Mouse (Mus musculus) layer of hippocampus, postnatal 25 days (tissue): ENCODE data around the gene Ecsit. TPM values are rescaled to one million over a fixed set of nuclear protein-coding genes. Genes with fewer than 3 reads are reported as not detected.

ENCODE experiments used
- DNase-seq, 2 experiments: peaks; one replicate each; pipeline ENCODE4 v3.0.0; 2022; ENCODE audit warnings: mixed read lengths in 2 of 2, low spot score in 1 of 2; ENCODE audit errors: extremely low spot score in 1 of 2
- total RNA-seq, 2 experiments: library from RNA; stranded (reverse); gene quantifications; 2 replicates each; pipeline ENCODE4 v1.2.3; 2021

Ecsit gene
- total RNA-seq, result 10 to 100 TPM; 45.6 to 45.8 TPM

GRCm38 (mm10) chr9:22085022-22085834 is at the start of gene Ecsit:
Ecsit (minus strand) TSS chr9:22085438.
- peak; percentile 76 to 83 for DNase-seq

GRCm38 (mm10) chr9:22134246-22134890 is 49.1 kb upstream of the Ecsit start:
- DNase-seq, result no peak

GRCm38 (mm10) chr9:22132220-22132619 is 47.0 kb upstream of the Ecsit start:
- DNase-seq, result no peak

DNA sequence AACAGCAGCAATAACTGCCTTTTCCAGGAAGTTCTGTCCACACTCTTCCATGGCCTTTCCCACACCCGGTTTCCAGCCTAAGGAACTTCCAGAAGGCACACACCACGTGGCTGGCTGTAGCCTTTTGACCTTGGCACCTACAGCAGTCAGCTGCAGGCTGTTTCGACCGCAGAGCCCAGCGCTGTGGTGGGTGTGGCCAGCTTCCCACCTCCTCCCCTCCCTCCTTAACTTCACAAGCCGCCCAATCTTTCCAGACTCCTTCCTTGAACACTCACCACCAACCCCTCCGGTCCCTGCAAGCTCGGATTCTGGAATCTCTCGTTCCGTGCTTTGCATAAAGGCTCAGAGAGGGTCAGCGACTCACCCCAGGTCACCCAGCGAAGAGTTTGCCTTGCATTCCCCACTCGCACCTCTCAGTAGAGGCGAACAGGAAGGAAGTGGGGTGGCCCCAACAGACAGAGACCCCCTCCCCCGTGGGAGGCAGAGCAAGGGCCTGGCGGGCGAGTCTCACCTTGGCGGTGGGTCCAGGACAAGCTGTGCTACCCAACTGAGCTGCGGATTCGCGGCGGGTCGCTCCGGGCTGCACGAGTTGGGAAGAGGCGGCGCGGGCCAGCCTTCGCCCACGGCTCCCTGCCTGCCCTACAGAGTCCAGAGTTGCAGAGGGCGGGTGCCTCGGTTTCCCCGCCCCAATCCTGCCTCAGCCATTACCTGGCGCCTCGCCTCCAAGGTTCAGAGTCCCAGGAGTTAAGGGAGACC is 46.2 kb upstream of the Ecsit start:
- DNase-seq, result no peak

GRCm38 (mm10) chr9:22125246-22126027 is 40.2 kb upstream of the Ecsit start:
- DNase-seq, result no peak

DNA sequence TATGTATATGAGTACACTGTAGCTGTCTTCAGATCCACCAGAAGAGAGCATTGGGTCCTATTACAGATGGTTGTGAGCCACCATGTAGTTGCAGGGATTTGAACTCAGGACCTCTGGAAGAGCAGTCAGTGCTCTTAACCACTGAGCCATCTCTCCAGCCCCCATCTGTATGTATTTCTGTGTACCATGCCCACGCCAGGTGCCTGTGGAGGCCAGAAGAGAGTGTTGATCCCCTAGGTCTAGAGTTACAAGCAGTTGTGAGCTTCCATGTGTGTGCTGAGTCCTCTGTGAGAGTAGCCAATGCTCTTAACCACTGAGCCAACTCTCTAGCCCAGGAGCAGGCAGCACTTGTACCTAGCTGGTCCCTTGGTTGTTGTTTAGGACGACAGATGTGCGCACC is 38.9 kb upstream of the Ecsit start:
- DNase-seq, result no peak

DNA sequence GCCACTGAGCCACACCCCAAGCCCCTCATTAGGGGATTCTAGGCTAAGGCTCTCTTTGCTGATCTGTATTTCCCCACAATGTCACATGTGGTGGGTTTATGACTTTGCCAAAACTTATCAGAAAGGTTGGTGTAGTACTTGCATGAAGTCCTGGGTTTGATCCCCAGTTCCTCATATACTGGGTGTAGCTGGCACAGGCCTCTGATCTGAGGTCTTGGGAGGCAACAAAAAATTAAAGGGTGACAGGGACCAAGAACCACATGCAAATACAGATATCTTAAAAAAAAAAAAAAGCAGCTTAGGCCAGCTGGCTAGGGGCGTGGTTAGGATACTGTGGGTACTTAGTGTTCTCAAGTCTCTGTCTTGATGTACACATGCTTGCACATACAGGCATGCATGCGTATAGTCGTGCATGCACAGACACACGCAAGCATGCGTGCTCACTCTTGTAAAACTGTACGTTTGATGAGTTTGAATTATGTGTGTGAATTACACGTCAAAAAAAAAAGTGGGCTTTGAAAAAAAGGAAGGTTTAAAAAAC is 37.9 kb upstream of the Ecsit start:
- no peak for DNase-seq

GRCm38 (mm10) chr9:22122005-22122404 is 36.8 kb upstream of the Ecsit start:
- no peak for DNase-seq

DNA sequence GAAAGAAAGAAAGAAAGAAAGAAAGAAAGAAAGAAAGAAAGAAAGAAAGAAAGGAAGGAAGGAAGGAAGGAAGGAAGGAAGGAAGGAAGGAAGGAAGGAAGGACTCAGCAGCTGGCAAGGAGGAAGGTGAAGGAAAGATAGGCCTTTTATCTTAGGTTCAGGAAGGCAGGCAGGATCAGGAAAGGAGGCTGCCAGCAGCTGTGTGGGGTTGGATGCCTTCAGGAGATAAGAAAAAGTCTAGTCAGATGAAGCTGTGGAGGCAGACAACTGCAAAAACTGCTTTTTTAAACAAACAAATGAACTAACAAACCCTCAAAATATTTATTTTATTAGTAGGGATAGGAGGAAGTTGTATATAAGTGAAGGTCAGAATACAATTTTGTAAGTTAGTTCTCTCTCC is 36.3 kb upstream of the Ecsit start:
- no peak for DNase-seq

DNA sequence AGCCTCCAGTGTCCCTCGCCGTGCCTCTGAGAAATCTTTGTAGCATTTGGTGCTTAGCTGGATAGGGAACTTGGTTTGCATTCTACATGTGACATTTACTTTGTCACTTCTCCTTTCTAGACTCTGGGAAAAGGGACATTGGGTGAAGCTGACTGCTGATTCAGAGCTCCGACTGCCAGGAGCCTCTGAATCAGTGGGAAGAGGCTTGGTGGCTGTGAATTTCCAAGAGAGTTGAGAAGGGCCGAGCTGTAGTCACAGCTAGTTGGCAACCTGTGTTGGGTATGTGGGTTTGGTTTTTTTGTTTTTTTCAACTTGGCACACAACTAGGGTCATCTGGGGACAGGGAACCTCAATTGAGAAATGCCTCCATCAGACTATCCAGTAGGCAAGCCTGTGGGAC is 34.3 kb upstream of the Ecsit start:
- no peak for DNase-seq

- peak in 1 of 2 experiments; percentile 53 for DNase-seq
Observed at GRCm38 (mm10) chr9:22117754-22118456, 32.7 kb upstream of the Ecsit start.

DNA sequence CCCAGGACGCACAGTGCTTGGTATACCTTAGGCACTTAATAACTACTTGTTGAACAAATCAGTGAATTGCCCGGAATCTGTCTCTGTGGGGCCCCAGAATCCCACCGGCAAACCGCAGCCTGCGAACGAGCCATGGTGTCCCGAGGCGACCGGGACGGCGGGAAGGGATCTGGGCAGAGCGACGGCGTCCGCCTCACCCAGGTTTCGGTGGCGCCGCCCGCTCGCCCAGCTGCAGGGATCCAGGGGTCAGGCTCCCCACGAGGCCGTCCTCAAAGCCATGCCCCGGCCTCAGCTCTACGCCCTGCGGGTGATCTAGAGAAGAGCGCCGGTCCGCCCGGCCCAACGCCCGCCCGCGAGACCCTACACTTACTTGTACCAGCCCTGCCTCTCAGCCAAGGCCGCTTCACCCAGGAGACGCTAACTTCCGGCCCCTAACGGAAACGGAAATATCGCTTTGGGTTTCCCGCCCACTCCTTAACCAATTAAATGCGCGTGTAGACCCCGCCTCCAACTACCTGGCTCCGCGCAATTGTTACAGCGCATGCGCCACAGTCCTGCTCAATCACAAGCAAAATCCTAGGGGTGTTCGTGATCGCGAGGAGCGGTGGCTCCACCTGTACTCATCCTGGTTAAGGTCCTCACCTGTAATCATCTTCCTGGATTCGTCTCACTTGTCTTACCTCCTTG is 31.6 kb upstream of the Ecsit start, which contains the start of gene Elof1:
Gene Elof1, minus strand, starts transcription at position 433 of the 687 bp plus-strand sequence.
- DNase-seq, result peak; percentile 74 to 87

- no peak for DNase-seq
Observed at GRCm38 (mm10) chr9:22116086-22116485, 30.8 kb upstream of the Ecsit start.

GRCm38 (mm10) chr9:22115635-22116034 is 30.4 kb upstream of the Ecsit start:
- no peak for DNase-seq

DNA sequence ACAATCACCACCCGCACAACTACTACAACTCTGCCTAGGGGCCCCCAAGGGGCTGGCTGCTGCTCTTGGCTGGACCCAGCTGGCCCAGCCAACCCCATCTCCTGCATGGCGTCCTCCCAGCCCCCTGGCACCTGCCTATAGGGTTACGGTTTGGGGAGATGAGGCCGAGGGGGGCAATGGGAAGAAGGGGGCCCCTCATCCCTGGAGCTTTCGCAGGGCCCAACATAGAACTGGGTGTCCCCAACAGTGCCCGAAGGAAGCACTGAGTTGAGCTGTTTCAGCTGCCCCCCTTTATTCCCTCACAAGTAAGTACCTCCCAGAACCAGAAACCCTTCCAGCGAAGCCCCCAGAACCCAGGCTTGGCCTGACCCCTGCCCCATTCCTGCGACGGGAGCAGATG is 23.0 kb upstream of the Ecsit start:
- no peak for DNase-seq

DNA sequence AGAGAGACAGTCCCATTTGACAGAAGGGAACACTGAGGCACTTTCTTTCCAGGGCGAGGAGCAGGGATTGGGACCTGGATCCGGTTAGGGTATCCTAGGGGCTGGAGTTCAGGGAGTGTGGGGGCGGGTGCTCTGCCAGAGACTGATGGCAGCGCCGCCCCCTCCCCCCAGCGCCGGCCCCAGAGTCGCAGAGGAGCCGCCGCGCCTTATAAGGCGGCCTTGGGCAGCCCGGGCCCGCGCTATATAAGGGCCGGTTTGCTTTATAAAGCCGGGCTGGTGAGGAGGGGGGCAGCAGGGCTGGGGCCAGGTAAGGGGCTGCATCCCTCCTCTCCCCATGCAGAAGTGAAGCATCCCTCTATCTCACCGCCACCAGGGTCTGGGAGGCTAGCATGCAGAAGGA is 14.7 kb upstream of the Ecsit start:
- no peak for DNase-seq

DNA sequence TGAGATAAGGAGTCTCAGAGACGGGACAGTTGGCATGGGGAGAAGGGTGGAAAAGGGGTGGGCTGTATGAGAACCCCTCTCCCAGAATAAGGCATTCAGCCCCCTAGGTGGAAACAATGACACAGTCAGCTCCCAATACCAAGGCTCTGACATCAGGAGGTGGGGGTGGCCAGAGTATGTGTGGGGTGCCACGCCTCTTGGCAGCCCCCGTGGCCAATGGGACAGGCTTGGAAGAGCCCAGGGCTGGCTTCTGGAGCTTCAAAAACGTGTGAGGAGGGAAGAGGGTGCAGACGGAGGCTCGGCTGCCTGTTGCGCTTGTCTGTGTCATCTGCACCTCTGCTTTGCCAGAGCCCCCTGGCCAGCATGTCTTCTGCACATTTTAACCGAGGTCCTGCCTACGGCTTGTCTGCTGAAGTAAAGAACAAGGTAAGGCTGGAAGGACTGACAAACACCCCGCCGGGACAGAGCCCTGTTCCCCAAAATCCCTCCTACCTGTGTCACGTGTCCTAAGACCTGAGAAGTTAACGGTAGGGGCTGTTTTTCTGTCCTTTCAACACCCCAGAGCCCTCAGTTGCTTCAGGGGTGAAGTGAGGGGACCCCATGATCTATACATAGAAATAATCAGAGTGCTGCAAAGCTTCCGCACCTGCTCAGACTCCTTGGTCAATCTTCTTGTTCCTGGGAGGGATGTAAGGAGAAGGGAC is 13.9 kb upstream of the Ecsit start, which contains the start of gene Cnn1:
Gene Cnn1, plus strand, starts transcription at position 224 of the 704 bp plus-strand sequence.
- no peak for DNase-seq

DNA sequence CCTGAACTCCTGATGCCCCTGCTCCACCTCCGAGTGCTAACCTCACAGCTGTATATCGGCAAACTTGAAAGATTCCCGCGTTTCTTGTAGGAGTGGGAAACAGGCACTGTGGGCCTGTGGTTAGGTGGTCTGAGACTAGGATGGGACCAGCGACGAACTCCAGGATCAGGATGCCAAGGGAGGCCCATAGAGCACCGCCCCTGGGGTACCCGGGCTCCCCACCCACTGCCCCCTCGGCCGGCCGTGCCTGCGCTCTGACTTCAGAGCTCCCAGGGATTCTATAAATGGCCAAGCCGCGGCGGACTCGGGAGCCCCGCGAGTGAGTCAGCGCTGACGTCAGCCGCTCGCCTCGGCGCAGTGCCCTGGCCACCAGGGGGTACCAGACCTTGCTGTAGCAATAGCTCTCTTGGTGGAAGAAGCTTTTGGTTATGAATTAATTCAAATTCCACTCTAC is 10.6 kb upstream of the Ecsit start:
- DNase-seq, result peak; percentile 41 to 68
